Mouse (Mus musculus) cerebellum, adult 2 months (tissue): ENCODE measurements at regions not wholly inside any gene's neighbourhood (a gene's known extent, or its start where the extent isn't known, plus 50 kb on each side); places are given as distances from the start of the nearest gene placed in this dataset.

Source experiments
- DNase-seq, 2 experiments: peaks; one replicate each; pipeline ENCODE4 v3.0.0; 2021
- H3K27ac ChIP-seq: fragments of 200-500 bp; 2 replicates; pipeline ENCODE4 v1.5.1; 2012; ENCODE audit warnings: low read length, control low read depth, inconsistent platforms; ENCODE audit not compliant: insufficient read depth
- H3K27me3 ChIP-seq: fragments of 200-500 bp; 2 replicates; pipeline ENCODE4 v1.6.1; 2012; ENCODE audit warnings: inconsistent platforms, mild to moderate bottlenecking, low read length, moderate library complexity; ENCODE audit not compliant: control insufficient read depth, insufficient read depth
- H3K4me1 ChIP-seq: fragments of 200-500 bp; 2 replicates; pipeline ENCODE4 v1.6.1; 2011; ENCODE audit warnings: low read length; ENCODE audit not compliant: control insufficient read depth, insufficient read depth
- H3K4me3 ChIP-seq: fragments of 200-500 bp; replicated peaks from 2 replicates; pipeline ENCODE3; 2011; ENCODE audit warnings: mild to moderate bottlenecking, low read depth, low read length, control low read depth; ENCODE audit not compliant: insufficient read depth
- CTCF ChIP-seq: fragments of 200-500 bp; IDR thresholded peaks from 2 replicates; pipeline ENCODE4 v1.5.1; 2011; ENCODE audit warnings: low read depth, mild to moderate bottlenecking, control low read depth, low read length, moderate library complexity, borderline replicate concordance; ENCODE audit not compliant: insufficient read depth
- POLR2A ChIP-seq: fragments of 200-500 bp; IDR thresholded peaks from 2 replicates; pipeline ENCODE4 v1.6.1; 2011; ENCODE audit warnings: low read length, control low read depth, borderline replicate concordance; ENCODE audit not compliant: insufficient read depth
- WGBS: fragments of 180-500 bp; shearing (Covaris S2); methylation state at CpG from one replicate; pipeline ENCODE4 v1.1.7; 2018; 5-methylcytosine and 5-hydroxymethylcytosine counted together

GRCm38 (mm10) chr11:22648275-22648674 is 136.4 kb downstream of the Tmem17 start:
- Histone ChIP-seq H3K4me3 (no peak overlapping the region), H3K27me3 (no peaks in the 10 kb centered on the region), H3K27ac (no peak overlapping the region), H3K4me1 (no peaks in the 10 kb centered on the region)
- TF ChIP-seq CTCF, result no peak
- no peak for DNase-seq
- WGBS, result 94% methylated on average over 5 of the region's 5 CpGs

GRCm38 (mm10) chr11:22650771-22651170 is 138.9 kb downstream of the Tmem17 start:
- TF ChIP-seq CTCF, result no peak
- TF ChIP-seq POLR2A, result no peak
- Histone ChIP-seq H3K4me1 (no peaks in the 10 kb centered on the region), H3K27ac (no peak overlapping the region), H3K27me3 (no peaks in the 10 kb centered on the region), H3K4me3 (no peak overlapping the region)
- no peak for DNase-seq
- WGBS, result 92% methylated on average over 10 of the region's 10 CpGs

- DNase-seq, result no peak
- Histone ChIP-seq H3K27ac (no peak overlapping the region), H3K4me1 (no peaks in the 10 kb centered on the region), H3K4me3 (no peak overlapping the region), H3K27me3 (no peaks in the 10 kb centered on the region)
- TF ChIP-seq CTCF (no peak), POLR2A (no peak)
- WGBS, result 88% methylated on average over 1 of the region's 1 CpGs
Observed at GRCm38 (mm10) chr11:22651313-22651712, 139.4 kb downstream of the Tmem17 start.

DNA sequence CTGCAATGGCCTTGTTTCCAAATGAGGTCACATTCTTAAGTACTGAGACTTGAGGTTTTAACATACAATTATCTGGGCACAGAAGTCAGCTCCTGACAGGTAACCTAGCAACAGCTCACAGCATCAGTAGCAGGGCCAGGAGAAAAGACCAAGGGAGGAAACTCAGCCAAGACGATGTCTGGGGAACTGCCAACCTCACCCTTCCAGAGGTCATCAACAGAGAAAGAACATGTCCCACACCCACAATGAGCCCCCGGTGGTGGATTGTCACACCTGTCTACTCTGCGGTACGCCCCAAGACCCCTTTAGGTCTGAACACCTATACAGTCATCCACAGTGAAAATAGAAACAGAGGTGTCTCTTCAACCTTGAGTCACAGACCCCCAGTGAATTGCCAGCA is 140.0 kb downstream of the Tmem17 start:
- Histone ChIP-seq H3K27ac (no peak overlapping the region), H3K4me3 (no peak overlapping the region), H3K27me3 (no peaks in the 10 kb centered on the region), H3K4me1 (no peaks in the 10 kb centered on the region)
- DNase-seq, result no peak
- WGBS, result 46% methylated on average over 4 of the region's 4 CpGs
- TF ChIP-seq CTCF (no peak), POLR2A (no peak)

DNA sequence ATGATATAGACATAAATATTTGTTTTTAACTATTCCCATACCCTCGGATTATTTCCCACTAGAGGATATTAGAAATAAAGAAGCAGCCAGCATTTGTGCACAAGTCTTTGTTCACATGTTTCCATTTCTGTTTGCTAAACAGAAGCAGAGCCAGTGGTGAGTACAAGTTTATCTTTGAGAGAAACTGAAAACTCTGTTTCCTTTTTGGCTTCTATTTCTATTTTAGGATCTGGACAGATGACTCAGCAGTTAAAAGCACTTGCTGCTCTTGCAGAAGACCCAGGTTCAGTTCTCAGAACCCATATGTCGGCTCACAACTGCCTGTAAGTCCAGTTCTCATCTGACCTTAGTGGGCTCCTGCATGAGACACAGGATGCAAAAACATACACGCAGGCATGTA is 141.0 kb downstream of the Tmem17 start:
- WGBS, result 90% methylated on average over 3 of the region's 3 CpGs
- no peak for DNase-seq
- no peak overlapping the region for H3K27ac ChIP-seq
- H3K4me3 ChIP-seq, result no peak overlapping the region
- no peaks in the 10 kb centered on the region for H3K4me1 ChIP-seq
- no peak for TF ChIP-seq POLR2A
- TF ChIP-seq CTCF, result no peak
- H3K27me3 ChIP-seq, result no peaks in the 10 kb centered on the region; the same call in 1 of the 2 replicates

- Histone ChIP-seq H3K4me1 (no peaks in the 10 kb centered on the region), H3K27ac (no peak overlapping the region), H3K4me3 (no peak overlapping the region), H3K27me3 (no peaks in the 10 kb centered on the region; the same call in 1 of the 2 replicates)
- DNase-seq, result no peak
- no peak for TF ChIP-seq CTCF
- no peak for TF ChIP-seq POLR2A
- 82% methylated on average over 5 of the region's 5 CpGs for WGBS
Observed at GRCm38 (mm10) chr11:22653366-22653765, 141.5 kb downstream of the Tmem17 start.

- TF ChIP-seq CTCF, result no peak
- TF ChIP-seq POLR2A, result no peak
- 45% methylated on average over 1 of the region's 1 CpGs for whole genome bisulfite sequencing
- H3K4me3 ChIP-seq, result no peak overlapping the region
- H3K4me1 ChIP-seq, result no peaks in the 10 kb centered on the region
- no peaks in the 10 kb centered on the region; the same call in 1 of the 2 replicates for H3K27me3 ChIP-seq
- no peak for DNase-seq
- no peak overlapping the region for H3K27ac ChIP-seq
Observed at GRCm38 (mm10) chr11:22657635-22658034, 145.7 kb downstream of the Tmem17 start.

DNA sequence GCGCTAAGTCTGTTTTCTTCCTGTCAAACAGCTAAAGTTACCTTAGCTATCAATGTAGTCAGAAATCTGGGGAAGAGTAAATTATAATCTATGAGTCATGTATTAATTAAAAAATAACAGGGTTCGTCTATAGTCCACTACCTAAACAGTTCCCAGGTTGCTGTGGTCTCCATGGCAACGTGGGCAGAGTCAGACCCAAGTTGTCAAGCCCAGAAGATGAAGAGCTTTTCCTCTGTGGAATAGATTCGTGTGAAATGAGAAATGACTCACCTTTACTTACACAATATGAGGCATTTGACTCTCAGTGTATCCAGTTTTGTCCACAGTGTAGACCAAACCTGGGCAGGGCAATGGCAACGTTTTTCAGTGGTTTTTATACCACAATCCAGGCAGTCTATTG is 149.2 kb downstream of the Tmem17 start:
- H3K27me3 ChIP-seq, result no peaks in the 10 kb centered on the region; the same call in 1 of the 2 replicates
- 68% methylated on average over 5 of the region's 5 CpGs for WGBS
- TF ChIP-seq POLR2A, result no peak
- TF ChIP-seq CTCF, result no peak
- H3K4me1 ChIP-seq, result no peaks in the 10 kb centered on the region
- H3K4me3 ChIP-seq, result no peak overlapping the region
- H3K27ac ChIP-seq, result no peak overlapping the region
- no peak for DNase-seq
